In the genomic region with DNA sequence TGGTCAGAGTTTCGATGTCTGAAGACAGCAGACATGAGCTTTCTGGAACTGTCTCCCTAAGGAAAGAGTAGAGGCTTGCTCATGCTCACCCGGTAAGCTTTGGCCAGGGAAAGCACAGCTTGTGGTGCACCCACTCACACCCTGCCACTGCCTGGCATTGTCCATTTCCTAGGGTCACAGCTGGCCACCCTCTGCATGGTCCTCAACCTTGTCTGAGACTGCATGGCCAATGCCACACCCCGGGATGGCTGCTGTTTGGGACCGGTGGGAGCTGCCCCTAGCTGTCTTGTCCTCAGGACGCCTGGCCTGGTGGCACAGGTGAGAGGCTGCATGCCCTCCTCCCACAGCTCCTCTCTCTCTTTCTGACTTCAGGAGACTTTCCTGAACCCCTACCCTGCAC, we compare ENCODE assay signal across 28 mouse cellular contexts. TPM values are rescaled to one million over a fixed set of nuclear protein-coding genes. Genes with fewer than 3 reads are reported as not detected.
DNase-seq lines count a peak whose midpoint lies in the region; ATAC-seq lines count a peak whose summit lies in the region.
"Had no signal": no experiment of that assay in that cellular context is flagged by ENCODE, and none has a peak within 500 bp of the region (broad histone marks: within the 10 kb centered on the region; RNA-seq: fewer than 3 reads in every experiment).

No protein-coding gene starts in this region.

- no peaks in the 10 kb centered on the region for H3K4me1 ChIP-seq in kidney, embryonic 15.5 days
- H3K4me1 ChIP-seq in midbrain, embryonic 16.5 days (ENCODE audit: control insufficient read depth, insufficient read depth, low read length), result no peaks in the 10 kb centered on the region
- H3K4me1 ChIP-seq: embryonic facial prominence, embryonic 15.5 days; forebrain, embryonic 13.5 days; forebrain, embryonic 15.5 days had no signal

- H3K9ac ChIP-seq in kidney, embryonic 15.5 days, result no peak overlapping the region
- no peak overlapping the region for H3K9ac ChIP-seq in midbrain, embryonic 16.5 days (ENCODE audit: low read depth, low read length)
- H3K9ac ChIP-seq: embryonic facial prominence, embryonic 13.5 days; embryonic facial prominence, embryonic 15.5 days; forebrain, embryonic 13.5 days; forebrain, embryonic 15.5 days; forebrain, postnatal 0 days had no signal

- no peak overlapping the region for H3K4me2 ChIP-seq in kidney, embryonic 15.5 days
- H3K4me2 ChIP-seq in midbrain, embryonic 16.5 days (ENCODE audit: low read length), result no peak overlapping the region
- H3K4me2 ChIP-seq: embryonic facial prominence, embryonic 13.5 days; embryonic facial prominence, embryonic 15.5 days; forebrain, embryonic 13.5 days; forebrain, embryonic 15.5 days had no signal

- peak; percentile 87 for DNase-seq in heart, adult 11 months
- no peak for DNase-seq in heart, postnatal 10 days
- DNase-seq in kidney, postnatal 25 days, result no peak
- DNase-seq: adrenal gland, adult 2 months; adrenal gland, postnatal 10 days; adrenal gland, postnatal 25 days; B cell, adult 2 months; cerebellum, adult 11 months; cerebellum, adult 18-20 months; cerebellum, adult 8-10 months; cerebellum, adult 9-11 months; cerebellum, postnatal 14 days; cerebellum, postnatal 36 days; embryo, embryonic 11 days; forebrain, postnatal 0 days had no signal

- H3K9me3 ChIP-seq in kidney, embryonic 15.5 days (replicated peaks), result no peaks in the 10 kb centered on the region
- H3K9me3 ChIP-seq in midbrain, embryonic 16.5 days (replicated peaks; ENCODE audit: control insufficient read depth, low read length, poor library complexity, severe bottlenecking), result no peaks in the 10 kb centered on the region
- H3K9me3 ChIP-seq: embryonic facial prominence, embryonic 13.5 days; embryonic facial prominence, embryonic 15.5 days; forebrain, embryonic 13.5 days; forebrain, embryonic 15.5 days; G1E had no signal

- H3K4me3 ChIP-seq in kidney, embryonic 15.5 days (replicated peaks), result no peak overlapping the region
- no peak overlapping the region for H3K4me3 ChIP-seq in midbrain, embryonic 16.5 days (ENCODE audit: low read depth, low read length)
- H3K4me3 ChIP-seq: embryonic facial prominence, embryonic 13.5 days; embryonic facial prominence, embryonic 15.5 days; erythroblast, embryonic 14.5 days; forebrain, embryonic 13.5 days; forebrain, embryonic 15.5 days had no signal

- 0 out of 2 replicates have a peak, but pooled peaks have one; percentile 43 for ATAC-seq in kidney, embryonic 15.5 days (replicated peaks; ENCODE audit: low FRiP score)
- no peak for ATAC-seq in midbrain, embryonic 16.5 days
- ATAC-seq: activated CD4-positive, CD25-positive, alpha-beta regulatory T cell, adult 4 months; CD4-positive, CD25-positive, alpha-beta regulatory T cell, adult 4 months; forebrain, embryonic 13.5 days; forebrain, embryonic 15.5 days; forebrain, postnatal 0 days; Patski had no signal

- H3K27ac ChIP-seq in kidney, embryonic 15.5 days, result no peak overlapping the region
- no peak overlapping the region for H3K27ac ChIP-seq in midbrain, embryonic 16.5 days (ENCODE audit: low read length)
- H3K27ac ChIP-seq: embryonic facial prominence, embryonic 13.5 days; embryonic facial prominence, embryonic 15.5 days; forebrain, embryonic 13.5 days; forebrain, embryonic 15.5 days had no signal

- H3K36me3 ChIP-seq in kidney, embryonic 15.5 days, result peaks cover 83% of the 10 kb centered on the region
- peaks cover 20% of the 10 kb centered on the region for H3K36me3 ChIP-seq in midbrain, embryonic 16.5 days (ENCODE audit: control insufficient read depth, insufficient read depth, low read length)

- H3K27me3 ChIP-seq in kidney, embryonic 15.5 days, result no peaks in the 10 kb centered on the region
- H3K27me3 ChIP-seq in midbrain, embryonic 16.5 days (ENCODE audit: control insufficient read depth, insufficient read depth, low read depth, low read length), result no peaks in the 10 kb centered on the region
- H3K27me3 ChIP-seq: CH12.LX; embryonic facial prominence, embryonic 13.5 days; embryonic facial prominence, embryonic 15.5 days; forebrain, embryonic 13.5 days; forebrain, embryonic 15.5 days; Patski had no signal

- intact Hi-C loops in heart, postnatal 10 days (cut with DNase I), result no loop called here

- WGBS in kidney, embryonic 15.5 days, result 91% methylated on average over 5 of the region's 5 CpGs
- 97% methylated on average over 5 of the region's 5 CpGs for WGBS in midbrain, embryonic 16.5 days

RNA-seq across cellular contexts. Expression of a gene that starts 15.5 kb away (rescaled TPM):
- total RNA-seq in heart, postnatal 10 days (2021), result 10 to 100 TPM; 24.9 to 27.0 TPM
- 30.9 and 36.7 TPM in 2 replicates for polyA plus RNA-seq in kidney, embryonic 15.5 days (2015; fragmentation: Nextera tagmentation; extraction: Ambion mirVana)
- polyA plus RNA-seq in midbrain, embryonic 16.5 days (2015; fragmentation: Nextera tagmentation; extraction: Ambion mirVana), result 48.8 and 49.6 TPM in 2 replicates

RNA-seq across cellular contexts. Expression of a gene that starts 16.2 kb away (rescaled TPM):
- total RNA-seq in heart, postnatal 10 days (2021), result 10 to 100 TPM; 23.7 to 27.6 TPM
- 121 and 137 TPM in 2 replicates for polyA plus RNA-seq in kidney, embryonic 15.5 days (2015; fragmentation: Nextera tagmentation; extraction: Ambion mirVana)
- 74.4 and 76.9 TPM in 2 replicates for polyA plus RNA-seq in midbrain, embryonic 16.5 days (2015; fragmentation: Nextera tagmentation; extraction: Ambion mirVana)

RNA-seq across cellular contexts. Expression of a gene that starts 25.3 kb away (rescaled TPM):
- 1 to 10 TPM; 3.3 to 3.9 TPM for total RNA-seq in heart, postnatal 10 days (2021)
- polyA plus RNA-seq in kidney, embryonic 15.5 days (2015; fragmentation: Nextera tagmentation; extraction: Ambion mirVana), result 12.1 and 13.8 TPM in 2 replicates
- polyA plus RNA-seq in midbrain, embryonic 16.5 days (2015; fragmentation: Nextera tagmentation; extraction: Ambion mirVana), result 162 and 195 TPM in 2 replicates

RNA-seq across cellular contexts. Expression of a gene that starts 29.5 kb away (rescaled TPM):
- total RNA-seq in heart, postnatal 10 days (2021), result 1 to 10 TPM; 1.8 to 1.9 TPM
- 9.2 and 10.9 TPM in 2 replicates for polyA plus RNA-seq in kidney, embryonic 15.5 days (2015; fragmentation: Nextera tagmentation; extraction: Ambion mirVana)
- 32.4 and 33.6 TPM in 2 replicates for polyA plus RNA-seq in midbrain, embryonic 16.5 days (2015; fragmentation: Nextera tagmentation; extraction: Ambion mirVana)
- total RNA-seq: common myeloid progenitor, adult 5-6 weeks; G1E had no signal
- polyA plus RNA-seq: activated CD4-positive, CD25-positive, alpha-beta regulatory T cell, adult 4 months; CD4-positive, CD25-positive, alpha-beta regulatory T cell, adult 4 months; erythroblast, embryonic 14.5 days had no signal

RNA-seq across cellular contexts. Expression of a gene that starts 39.6 kb away (rescaled TPM):
- total RNA-seq in heart, postnatal 10 days (2021), result 10 to 100 TPM; 58.2 to 64.1 TPM
- polyA plus RNA-seq in kidney, embryonic 15.5 days (2015; fragmentation: Nextera tagmentation; extraction: Ambion mirVana), result 69.1 and 71.6 TPM in 2 replicates
- polyA plus RNA-seq in midbrain, embryonic 16.5 days (2015; fragmentation: Nextera tagmentation; extraction: Ambion mirVana), result 76.5 and 81.5 TPM in 2 replicates

Comparison
In these comparisons a context has a peak if more than half of its experiments do, and no peak if none do; other contexts are left out.
1. RNA of a gene that starts 25.3 kb away (polyA plus RNA-seq): 162 to 195 TPM in midbrain, embryonic 16.5 days; 12.1 to 13.8 TPM in kidney, embryonic 15.5 days; every median in the first group is over 10 times any median in the second.